In genomic region chr12:86808856-86809255, GRCm38 (mm10) we compare ENCODE assay signal across 14 mouse cellular contexts.
DNase-seq lines count a peak whose midpoint lies in the region; ATAC-seq and TF ChIP-seq lines count a peak whose summit lies in the region.
"Had no signal": no experiment of that assay in that cellular context is flagged by ENCODE, and none has a peak within 500 bp of the region (broad histone marks: within the 10 kb centered on the region; RNA-seq: fewer than 3 reads in every experiment).

No protein-coding gene starts in this region.

- no peaks in the 10 kb centered on the region for H3K9me3 ChIP-seq in forebrain, embryonic 12.5 days
- H3K9me3 ChIP-seq in limb, embryonic 11.5 days (ENCODE audit: control insufficient read depth, low read length) = no peaks in the 10 kb centered on the region
- H3K9me3 ChIP-seq: heart, embryonic 12.5 days; intestine, embryonic 15.5 days; stomach, embryonic 15.5 days had no signal

- no peak overlapping the region for H3K4me2 ChIP-seq in forebrain, embryonic 12.5 days
- H3K4me2 ChIP-seq in limb, embryonic 11.5 days (ENCODE audit: low read depth, severe bottlenecking) = no peak overlapping the region
- H3K4me2 ChIP-seq: heart, embryonic 12.5 days; intestine, embryonic 15.5 days; stomach, embryonic 15.5 days had no signal

- peaks cover 85% of the 10 kb centered on the region for H3K4me1 ChIP-seq in forebrain, embryonic 12.5 days
- peaks cover 35% of the 10 kb centered on the region for H3K4me1 ChIP-seq in limb, embryonic 11.5 days (ENCODE audit: control insufficient read depth, insufficient read depth, low read length)
- peaks cover 79% of the 10 kb centered on the region for H3K4me1 ChIP-seq in olfactory bulb, adult 2 months (ENCODE audit: control insufficient read depth, insufficient read depth, low read length)

- no peak for DNase-seq in left cerebral cortex, adult 2 months (ENCODE audit: extremely low spot score in 1 of 2, low spot score in 2 of 2)
- no peak for DNase-seq in left cerebral cortex, postnatal 25 days (ENCODE audit: low spot score in 2 of 2)
- DNase-seq in limb, embryonic 11.5 days (ENCODE audit: low spot score) = no peak
- no peak for DNase-seq in kidney, postnatal 14 days
- DNase-seq in layer of hippocampus, adult 9-11 months = no peak
- no peak for DNase-seq in left cerebral cortex, postnatal 4 days
- DNase-seq: cerebellum, adult 11 months; liver had no signal

- intact Hi-C loops in left cerebral cortex, adult 2 months (cut with DNase I) = no loop called here
- intact Hi-C loops in left cerebral cortex, postnatal 25 days (cut with DNase I) = no loop called here
- intact Hi-C loops in left cerebral cortex, postnatal 4 days (cut with DNase I) = no loop called here

- no peak for TF ChIP-seq POLR2A in olfactory bulb, adult 2 months (IDR thresholded peaks at IDR 0.05; ENCODE audit: insufficient read depth, low read depth, low read length)

- no peak overlapping the region for H3K9ac ChIP-seq in forebrain, embryonic 12.5 days
- H3K9ac ChIP-seq in limb, embryonic 11.5 days (ENCODE audit: low read length) = no peak overlapping the region
- H3K9ac ChIP-seq: heart, embryonic 12.5 days; intestine, embryonic 15.5 days; stomach, embryonic 15.5 days had no signal

- 78% methylated on average over 4 of the region's 4 CpGs for WGBS in forebrain, embryonic 12.5 days
- WGBS in limb, embryonic 11.5 days = 90% methylated on average over 4 of the region's 4 CpGs
- 64% methylated on average over 4 of the region's 4 CpGs for WGBS in olfactory bulb, adult 2 months

- H3K36me3 ChIP-seq in forebrain, embryonic 12.5 days (replicated peaks) = no peaks in the 10 kb centered on the region
- no peaks in the 10 kb centered on the region for H3K36me3 ChIP-seq in limb, embryonic 11.5 days (ENCODE audit: control insufficient read depth, insufficient read depth, low read length)
- H3K36me3 ChIP-seq: heart, embryonic 12.5 days; intestine, embryonic 15.5 days; stomach, embryonic 15.5 days had no signal

- 0 out of 2 replicates have a peak, but pooled peaks cover 4% of the 10 kb centered on the region for H3K27me3 ChIP-seq in forebrain, embryonic 12.5 days
- no peaks in the 10 kb centered on the region for H3K27me3 ChIP-seq in limb, embryonic 11.5 days (ENCODE audit: control insufficient read depth, insufficient read depth, low read length)
- H3K27me3 ChIP-seq: heart, embryonic 12.5 days; intestine, embryonic 15.5 days; stomach, embryonic 15.5 days had no signal

- H3K4me3 ChIP-seq in left cerebral cortex, adult 2 months = no peak overlapping the region
- no peak overlapping the region for H3K4me3 ChIP-seq in forebrain, embryonic 12.5 days (replicated peaks)
- H3K4me3 ChIP-seq in limb, embryonic 11.5 days (ENCODE audit: low read depth, low read length) = no peak overlapping the region
- no peak overlapping the region for H3K4me3 ChIP-seq in olfactory bulb, adult 2 months (ENCODE audit: insufficient read depth, low read depth, low read length)
- H3K4me3 ChIP-seq: heart, embryonic 12.5 days; intestine, embryonic 15.5 days; stomach, embryonic 15.5 days had no signal

- TF ChIP-seq CTCF in left cerebral cortex, adult 2 months (IDR thresholded peaks at IDR 0.05) = no peak
- no peak for TF ChIP-seq CTCF in olfactory bulb, adult 2 months (IDR thresholded peaks at IDR 0.05; ENCODE audit: insufficient read depth, low read depth, low read length)

- peak overlapping the region; percentile 95 for H3K27ac ChIP-seq in left cerebral cortex, adult 2 months
- peak overlapping the region; percentile 98 for H3K27ac ChIP-seq in forebrain, embryonic 12.5 days
- 0 out of 2 replicates have a peak overlapping the region, but pooled peaks have one; percentile 14 for H3K27ac ChIP-seq in limb, embryonic 11.5 days (replicated peaks; ENCODE audit: low read depth, low read length)
- H3K27ac ChIP-seq in olfactory bulb, adult 2 months (ENCODE audit: insufficient read depth, low read depth, low read length) = peak overlapping the region; percentile 100
- H3K27ac ChIP-seq: intestine, embryonic 15.5 days; stomach, embryonic 15.5 days had no signal

- no peak for ATAC-seq in forebrain, embryonic 12.5 days (ENCODE audit: low FRiP score)
- no peak for ATAC-seq in limb, embryonic 11.5 days (ENCODE audit: insufficient number of reproducible peaks, low FRiP score, low TSS enrichment, low read depth)
- ATAC-seq: activated CD4-positive, CD25-positive, alpha-beta regulatory T cell, adult 4 months; intestine, embryonic 15.5 days had no signal

Comparison
In these comparisons a context has a peak if more than half of its experiments do, and no peak if none do; other contexts are left out.
1. H3K27ac ChIP-seq: peak in every context shown above with its lines; median percentile 100 in olfactory bulb, adult 2 months; 98 in forebrain, embryonic 12.5 days; 95 in left cerebral cortex, adult 2 months; 14 in limb, embryonic 11.5 days.